Mouse (Mus musculus): ENCODE measurements at regions not wholly inside any gene's neighbourhood (a gene's known extent, or its start where the extent isn't known, plus 50 kb on each side); places are given as distances from the start of the nearest gene placed in this dataset.
"Not testable (repeated sequence)": the region's sequence is repeated elsewhere in the genome, so short reads cannot be mapped to it uniquely, and the experiment has no call there.

GRCm38 (mm10) chr6:140856468-140857117 lies 127.5 kb downstream of the Gm11077 start:
- H3K4me1 ChIP-seq (ENCODE audit: control insufficient read depth, insufficient read depth, low read length), result no peaks in the 10 kb centered on the region
- H3K27ac ChIP-seq (ENCODE audit: insufficient read depth, low read depth, low read length), result no peak overlapping the region
- TF ChIP-seq CTCF (IDR thresholded peaks at IDR 0.05; ENCODE audit: low read depth, low read length) (no peak), POLR2A (IDR thresholded peaks at IDR 0.05; ENCODE audit: borderline replicate concordance, low read depth, low read length) (no peak)
- no peak overlapping the region for H3K4me3 ChIP-seq (ENCODE audit: insufficient read depth, low read length)

- TF ChIP-seq POLR2A (IDR thresholded peaks at IDR 0.05; ENCODE audit: borderline replicate concordance, low read depth, low read length), result no peak
- no peak for TF ChIP-seq CTCF (IDR thresholded peaks at IDR 0.05; ENCODE audit: low read depth, low read length)
- H3K4me1 ChIP-seq (ENCODE audit: control insufficient read depth, insufficient read depth, low read length), result no peaks in the 10 kb centered on the region
- H3K4me3 ChIP-seq (ENCODE audit: insufficient read depth, low read length), result no peak overlapping the region
- no peak overlapping the region for H3K27ac ChIP-seq (ENCODE audit: insufficient read depth, low read depth, low read length)
Observed at GRCm38 (mm10) chr6:140857118-140857746, 128.1 kb downstream of the Gm11077 start.

GRCm38 (mm10) chr6:140869523-140869922 lies 140.4 kb downstream of the Gm11077 start:
- not testable (repeated sequence) for H3K27ac ChIP-seq (ENCODE audit: insufficient read depth, low read depth, low read length); H3K4me3 ChIP-seq (ENCODE audit: insufficient read depth, low read length); H3K4me1 ChIP-seq (ENCODE audit: control insufficient read depth, insufficient read depth, low read length)

GRCm38 (mm10) chr6:140874831-140875230 lies 145.7 kb downstream of the Gm11077 start:
- no peaks in the 10 kb centered on the region for H3K4me1 ChIP-seq (ENCODE audit: control insufficient read depth, insufficient read depth, low read length)
- TF ChIP-seq CTCF (IDR thresholded peaks at IDR 0.05; ENCODE audit: low read depth, low read length) (no peak), POLR2A (IDR thresholded peaks at IDR 0.05; ENCODE audit: borderline replicate concordance, low read depth, low read length) (no peak)
- no peak overlapping the region for H3K27ac ChIP-seq (ENCODE audit: insufficient read depth, low read depth, low read length)
- no peak overlapping the region for H3K4me3 ChIP-seq (ENCODE audit: insufficient read depth, low read length)

- Histone ChIP-seq H3K27ac (ENCODE audit: insufficient read depth, low read depth, low read length) (no peak overlapping the region), H3K4me3 (ENCODE audit: insufficient read depth, low read length) (no peak overlapping the region), H3K4me1 (ENCODE audit: control insufficient read depth, insufficient read depth, low read length) (no peaks in the 10 kb centered on the region)
- TF ChIP-seq CTCF (IDR thresholded peaks at IDR 0.05; ENCODE audit: low read depth, low read length), result no peak
- TF ChIP-seq POLR2A (IDR thresholded peaks at IDR 0.05; ENCODE audit: borderline replicate concordance, low read depth, low read length), result no peak
Observed at GRCm38 (mm10) chr6:140883651-140884050, 154.6 kb downstream of the Gm11077 start.

- Histone ChIP-seq H3K4me1 (ENCODE audit: control insufficient read depth, insufficient read depth, low read length) (no peaks in the 10 kb centered on the region), H3K4me3 (ENCODE audit: insufficient read depth, low read length) (no peak overlapping the region), H3K27ac (ENCODE audit: insufficient read depth, low read depth, low read length) (no peak overlapping the region)
- TF ChIP-seq POLR2A (IDR thresholded peaks at IDR 0.05; ENCODE audit: borderline replicate concordance, low read depth, low read length) (no peak), CTCF (IDR thresholded peaks at IDR 0.05; ENCODE audit: low read depth, low read length) (no peak)
Observed at GRCm38 (mm10) chr6:140888610-140889009, 159.5 kb downstream of the Gm11077 start.

GRCm38 (mm10) chr6:140890060-140890459 lies 161.0 kb downstream of the Gm11077 start:
- no peaks in the 10 kb centered on the region for H3K4me1 ChIP-seq (ENCODE audit: control insufficient read depth, insufficient read depth, low read length)
- H3K4me3 ChIP-seq (ENCODE audit: insufficient read depth, low read length), result no peak overlapping the region
- TF ChIP-seq CTCF (IDR thresholded peaks at IDR 0.05; ENCODE audit: low read depth, low read length) (no peak), POLR2A (IDR thresholded peaks at IDR 0.05; ENCODE audit: borderline replicate concordance, low read depth, low read length) (no peak)
- no peak overlapping the region for H3K27ac ChIP-seq (ENCODE audit: insufficient read depth, low read depth, low read length)

- Histone ChIP-seq H3K4me1 (ENCODE audit: control insufficient read depth, insufficient read depth, low read length) (no peaks in the 10 kb centered on the region), H3K4me3 (ENCODE audit: insufficient read depth, low read length) (no peak overlapping the region), H3K27ac (ENCODE audit: insufficient read depth, low read depth, low read length) (no peak overlapping the region)
- TF ChIP-seq POLR2A (IDR thresholded peaks at IDR 0.05; ENCODE audit: borderline replicate concordance, low read depth, low read length) (no peak), CTCF (IDR thresholded peaks at IDR 0.05; ENCODE audit: low read depth, low read length) (no peak)
Observed at GRCm38 (mm10) chr6:140890591-140890990, 161.5 kb downstream of the Gm11077 start.

- Histone ChIP-seq H3K4me1 (ENCODE audit: control insufficient read depth, insufficient read depth, low read length) (no peaks in the 10 kb centered on the region), H3K4me3 (ENCODE audit: insufficient read depth, low read length) (no peak overlapping the region), H3K27ac (ENCODE audit: insufficient read depth, low read depth, low read length) (no peak overlapping the region)
- TF ChIP-seq CTCF (IDR thresholded peaks at IDR 0.05; ENCODE audit: low read depth, low read length) (no peak), POLR2A (IDR thresholded peaks at IDR 0.05; ENCODE audit: borderline replicate concordance, low read depth, low read length) (no peak)
Observed at GRCm38 (mm10) chr6:140894467-140894866, 165.4 kb downstream of the Gm11077 start.

GRCm38 (mm10) chr6:140895441-140895840 lies 166.4 kb downstream of the Gm11077 start:
- TF ChIP-seq POLR2A (IDR thresholded peaks at IDR 0.05; ENCODE audit: borderline replicate concordance, low read depth, low read length) (no peak), CTCF (IDR thresholded peaks at IDR 0.05; ENCODE audit: low read depth, low read length) (no peak)
- H3K27ac ChIP-seq (ENCODE audit: insufficient read depth, low read depth, low read length), result no peak overlapping the region
- no peaks in the 10 kb centered on the region for H3K4me1 ChIP-seq (ENCODE audit: control insufficient read depth, insufficient read depth, low read length)
- H3K4me3 ChIP-seq (ENCODE audit: insufficient read depth, low read length), result no peak overlapping the region
